Mouse (Mus musculus): ENCODE measurements around the gene Pkp1. TPM values are rescaled to one million over a fixed set of nuclear protein-coding genes. Genes with fewer than 3 reads are reported as not detected.

Gene Pkp1
- polyA plus RNA-seq, 2 experiments = 31.2 to 41.5 TPM

DNA sequence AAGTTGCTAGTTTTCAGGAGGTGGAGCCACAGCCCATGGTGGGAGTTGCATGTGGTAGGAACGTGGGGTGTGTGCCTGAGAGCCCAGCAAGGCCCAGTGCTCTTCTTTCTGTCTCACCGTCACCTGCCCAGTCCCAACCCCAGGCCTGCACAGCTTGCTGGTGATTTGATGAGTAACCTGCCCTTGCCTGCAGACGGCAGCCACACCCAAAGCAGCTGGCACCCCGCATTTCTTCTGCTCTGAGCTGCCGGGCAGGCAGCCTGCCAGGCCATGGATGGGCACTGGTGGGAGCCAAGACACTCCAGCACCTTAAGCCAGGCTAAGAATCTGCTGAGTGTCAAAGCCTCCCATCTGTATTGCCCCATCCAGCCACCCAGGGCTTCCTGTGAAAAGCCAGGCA, 6.8 kb upstream of the Pkp1 start:
- Histone ChIP-seq H3K27ac (replicated peaks; ENCODE audit: low read depth, low read length) (no peak overlapping the region), H3K4me1 (ENCODE audit: control insufficient read depth, insufficient read depth, low read length) (no peaks in the 10 kb centered on the region), H3K4me3 (replicated peaks; ENCODE audit: low read length) (no peak overlapping the region), H3K27me3 (ENCODE audit: control insufficient read depth, insufficient read depth, low read length) (peaks cover 4% of the 10 kb centered on the region; the same call in 1 of the 2 replicates), H3K9me3 (ENCODE audit: control insufficient read depth, low read length) (no peaks in the 10 kb centered on the region), H3K4me2 (replicated peaks; ENCODE audit: low read depth, low read length, severe bottlenecking) (no peak overlapping the region), H3K36me3 (ENCODE audit: control insufficient read depth, insufficient read depth, low read length) (no peaks in the 10 kb centered on the region), H3K9ac (ENCODE audit: low read depth, low read length, severe bottlenecking) (no peak overlapping the region)
- 66% methylated on average over 5 of the region's 5 CpGs for WGBS
- no peak for TF ChIP-seq POLR2A (IDR thresholded peaks at IDR 0.05; ENCODE audit: borderline replicate concordance, extremely low read depth, insufficient read depth, insufficient read length)
- DNase-seq (ENCODE audit: low spot score) (no peak), ATAC-seq (ENCODE audit: low FRiP score, low read depth) (no peak)

- no peak for TF ChIP-seq POLR2A (IDR thresholded peaks at IDR 0.05; ENCODE audit: borderline replicate concordance, extremely low read depth, insufficient read depth, insufficient read length)
- 54% methylated on average over 5 of the region's 5 CpGs for WGBS
- no peak for DNase-seq (ENCODE audit: low spot score)
These were observed 5.5 kb upstream of the Pkp1 start for GRCm38 (mm10) chr1:135924377-135924994.

DNA sequence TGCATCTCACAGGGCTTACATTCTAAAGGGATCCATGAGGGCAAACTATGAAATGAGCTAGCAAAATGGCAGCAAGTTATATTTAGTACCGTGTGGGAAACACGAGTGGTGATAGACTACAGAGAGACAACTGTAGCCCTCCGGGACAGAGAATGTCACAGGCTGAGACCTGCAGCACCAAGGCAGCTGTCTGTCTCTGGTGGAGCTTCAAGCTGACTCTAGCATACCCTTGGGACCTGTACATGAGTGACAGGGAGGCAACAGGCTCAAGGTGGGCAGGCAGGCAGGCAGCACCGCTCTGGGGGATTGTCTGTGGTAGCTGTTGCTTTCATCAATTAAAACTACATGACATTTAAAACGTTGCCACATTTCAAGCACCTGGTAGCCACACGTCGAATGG, 4.2 kb upstream of the Pkp1 start:
- H3K9me3 ChIP-seq (ENCODE audit: control insufficient read depth, low read length) = no peaks in the 10 kb centered on the region
- H3K36me3 ChIP-seq (ENCODE audit: control insufficient read depth, insufficient read depth, low read length) = no peaks in the 10 kb centered on the region
- H3K27ac ChIP-seq (replicated peaks; ENCODE audit: low read depth, low read length) = no peak overlapping the region
- WGBS = 66% methylated on average over 7 of the region's 7 CpGs
- H3K4me3 ChIP-seq (replicated peaks; ENCODE audit: low read length) = no peak overlapping the region
- no peak overlapping the region for H3K9ac ChIP-seq (ENCODE audit: low read depth, low read length, severe bottlenecking)
- peaks cover 31% of the 10 kb centered on the region for H3K27me3 ChIP-seq (ENCODE audit: control insufficient read depth, insufficient read depth, low read length)
- ATAC-seq (ENCODE audit: low FRiP score, low read depth) (no peak), DNase-seq (ENCODE audit: low spot score) (no peak)
- no peak for TF ChIP-seq POLR2A (IDR thresholded peaks at IDR 0.05; ENCODE audit: borderline replicate concordance, extremely low read depth, insufficient read depth, insufficient read length)
- peaks cover 3% of the 10 kb centered on the region; the same call in 1 of the 2 replicates for H3K4me1 ChIP-seq (ENCODE audit: control insufficient read depth, insufficient read depth, low read length)
- no peak overlapping the region for H3K4me2 ChIP-seq (replicated peaks; ENCODE audit: low read depth, low read length, severe bottlenecking)

More at GRCm38 (mm10) chr1:135924377-135924994, 5.5 kb upstream of the Pkp1 start:
- Histone ChIP-seq H3K9ac (ENCODE audit: low read depth, low read length, severe bottlenecking) (no peak overlapping the region), H3K27me3 (ENCODE audit: control insufficient read depth, insufficient read depth, low read length) (peaks cover 18% of the 10 kb centered on the region), H3K4me3 (replicated peaks; ENCODE audit: low read length) (no peak overlapping the region), H3K9me3 (ENCODE audit: control insufficient read depth, low read length) (no peaks in the 10 kb centered on the region), H3K36me3 (ENCODE audit: control insufficient read depth, insufficient read depth, low read length) (no peaks in the 10 kb centered on the region), H3K4me1 (ENCODE audit: control insufficient read depth, insufficient read depth, low read length) (no peaks in the 10 kb centered on the region), H3K27ac (replicated peaks; ENCODE audit: low read depth, low read length) (no peak overlapping the region), H3K4me2 (replicated peaks; ENCODE audit: low read depth, low read length, severe bottlenecking) (no peak overlapping the region)
- no peak for ATAC-seq (ENCODE audit: low FRiP score, low read depth)

- Histone ChIP-seq H3K4me1 (ENCODE audit: control insufficient read depth, insufficient read depth, low read length) (peaks cover 3% of the 10 kb centered on the region; the same call in 1 of the 2 replicates), H3K36me3 (ENCODE audit: control insufficient read depth, insufficient read depth, low read length) (no peaks in the 10 kb centered on the region), H3K27ac (replicated peaks; ENCODE audit: low read depth, low read length) (no peak overlapping the region), H3K4me2 (replicated peaks; ENCODE audit: low read depth, low read length, severe bottlenecking) (no peak overlapping the region), H3K9me3 (ENCODE audit: control insufficient read depth, low read length) (no peaks in the 10 kb centered on the region), H3K27me3 (ENCODE audit: control insufficient read depth, insufficient read depth, low read length) (peaks cover 47% of the 10 kb centered on the region), H3K4me3 (replicated peaks; ENCODE audit: low read length) (no peak overlapping the region; the same call in 1 of the 2 replicates), H3K9ac (ENCODE audit: low read depth, low read length, severe bottlenecking) (no peak overlapping the region)
- DNase-seq (ENCODE audit: low spot score) = no peak
- no peak for TF ChIP-seq POLR2A (IDR thresholded peaks at IDR 0.05; ENCODE audit: borderline replicate concordance, extremely low read depth, insufficient read depth, insufficient read length)
- 17% methylated on average over 5 of the region's 5 CpGs for WGBS
- no peak for ATAC-seq (ENCODE audit: low FRiP score, low read depth)
These were observed 1.8 kb downstream of the Pkp1 start for GRCm38 (mm10) chr1:135917206-135917605.

GRCm38 (mm10) chr1:135916486-135917058, 2.4 kb downstream of the Pkp1 start:
- DNase-seq (ENCODE audit: low spot score) (peak; percentile 15), ATAC-seq (ENCODE audit: low FRiP score, low read depth) (no peak)
- no peak overlapping the region for H3K9ac ChIP-seq (ENCODE audit: low read depth, low read length, severe bottlenecking)
- WGBS = 46% methylated on average over 5 of the region's 5 CpGs
- TF ChIP-seq POLR2A (IDR thresholded peaks at IDR 0.05; ENCODE audit: borderline replicate concordance, extremely low read depth, insufficient read depth, insufficient read length) = no peak
- H3K27ac ChIP-seq (replicated peaks; ENCODE audit: low read depth, low read length) = no peak overlapping the region
- H3K4me1 ChIP-seq (ENCODE audit: control insufficient read depth, insufficient read depth, low read length) = peaks cover 3% of the 10 kb centered on the region; the same call in 1 of the 2 replicates
- no peak overlapping the region for H3K4me3 ChIP-seq (replicated peaks; ENCODE audit: low read length)
- H3K27me3 ChIP-seq (ENCODE audit: control insufficient read depth, insufficient read depth, low read length) = peaks cover 47% of the 10 kb centered on the region
- no peaks in the 10 kb centered on the region for H3K9me3 ChIP-seq (ENCODE audit: control insufficient read depth, low read length)
- 0 out of 2 replicates have a peak overlapping the region, but pooled peaks have one; percentile 6 for H3K4me2 ChIP-seq (replicated peaks; ENCODE audit: low read depth, low read length, severe bottlenecking)
- H3K36me3 ChIP-seq (ENCODE audit: control insufficient read depth, insufficient read depth, low read length) = no peaks in the 10 kb centered on the region
